Mouse (Mus musculus): ENCODE results near the gene Hps4. TPM values are rescaled to one million over a fixed set of nuclear protein-coding genes. Genes with fewer than 3 reads are reported as not detected.

Hps4 gene
- polyA plus RNA-seq, 1 experiment from 2014 or later: 30.2 TPM

DNA sequence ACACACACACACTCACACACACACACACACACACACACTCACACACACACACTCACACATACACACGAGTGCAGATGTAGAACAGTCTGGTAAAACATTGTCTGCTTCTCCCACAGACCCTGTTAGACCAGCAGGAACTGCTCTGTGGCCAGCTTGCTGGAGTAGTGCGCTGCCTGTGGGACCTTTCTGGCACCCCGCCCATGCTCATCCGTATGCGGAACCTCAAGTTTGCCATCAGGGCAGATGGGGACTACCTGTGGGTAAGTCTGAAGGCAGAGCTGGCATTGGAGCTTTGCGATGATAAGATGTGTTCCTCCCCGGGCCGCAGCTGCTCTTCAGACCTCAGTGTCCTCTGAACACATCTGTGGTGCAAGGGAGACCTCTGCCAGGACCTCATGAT, 6.3 kb downstream of the Hps4 start:
- H3K4me2 ChIP-seq (ENCODE audit: low read depth, low read length): no peak overlapping the region

GRCm38 (mm10) chr5:112355493-112355892, 12.6 kb downstream of the Hps4 start:
- no peak for ATAC-seq (ENCODE audit: insufficient read depth, low FRiP score)
- Histone ChIP-seq H3K9ac (ENCODE audit: low read length) (no peak overlapping the region), H3K4me3 (replicated peaks; ENCODE audit: low read length) (no peak overlapping the region), H3K4me2 (ENCODE audit: low read depth, low read length) (no peak overlapping the region), H3K36me3 (ENCODE audit: control insufficient read depth, insufficient read depth, low read length) (no peaks in the 10 kb centered on the region; the same call in 1 of the 2 replicates), H3K9me3 (replicated peaks; ENCODE audit: control insufficient read depth, low read length) (no peaks in the 10 kb centered on the region), H3K27me3 (ENCODE audit: control insufficient read depth, insufficient read depth, low read length) (no peaks in the 10 kb centered on the region), H3K4me1 (ENCODE audit: control insufficient read depth, insufficient read depth, low read length) (no peaks in the 10 kb centered on the region), H3K27ac (ENCODE audit: low read length) (no peak overlapping the region)
- WGBS: 79% methylated on average over 6 of the region's 6 CpGs

More for the DNA sequence above, 6.3 kb downstream of the Hps4 start:
- H3K27ac ChIP-seq (ENCODE audit: low read length): no peak overlapping the region
- no peak overlapping the region for H3K9ac ChIP-seq (ENCODE audit: low read length)
- no peak for ATAC-seq (ENCODE audit: insufficient read depth, low FRiP score)
- H3K36me3 ChIP-seq (ENCODE audit: control insufficient read depth, insufficient read depth, low read length): 0 out of 2 replicates have a peak, but pooled peaks cover 7% of the 10 kb centered on the region
- no peaks in the 10 kb centered on the region for H3K9me3 ChIP-seq (replicated peaks; ENCODE audit: control insufficient read depth, low read length)
- WGBS: 91% methylated on average over 8 of the region's 8 CpGs
- no peaks in the 10 kb centered on the region for H3K27me3 ChIP-seq (ENCODE audit: control insufficient read depth, insufficient read depth, low read length)
- H3K4me3 ChIP-seq (replicated peaks; ENCODE audit: low read length): no peak overlapping the region
- H3K4me1 ChIP-seq (ENCODE audit: control insufficient read depth, insufficient read depth, low read length): peaks cover 9% of the 10 kb centered on the region

GRCm38 (mm10) chr5:112355910-112356309, 13.0 kb downstream of the Hps4 start, which contains the start of gene Gm6583:
Gm6583 (minus strand) TSS chr5:112356033.
- Histone ChIP-seq H3K27me3 (ENCODE audit: control insufficient read depth, insufficient read depth, low read length) (no peaks in the 10 kb centered on the region), H3K4me3 (replicated peaks; ENCODE audit: low read length) (no peak within 1 kb of the TSS), H3K4me1 (ENCODE audit: control insufficient read depth, insufficient read depth, low read length) (no peaks in the 10 kb centered on the region), H3K27ac (ENCODE audit: low read length) (no peak within 1 kb of the TSS), H3K4me2 (ENCODE audit: low read depth, low read length) (no peak within 1 kb of the TSS), H3K9ac (ENCODE audit: low read length) (no peak within 1 kb of the TSS), H3K9me3 (replicated peaks; ENCODE audit: control insufficient read depth, low read length) (no peaks in the 10 kb centered on the region), H3K36me3 (ENCODE audit: control insufficient read depth, insufficient read depth, low read length) (no peaks in the 10 kb centered on the region; the same call in 1 of the 2 replicates)
- no peak for ATAC-seq (ENCODE audit: insufficient read depth, low FRiP score)
- WGBS: 58% methylated on average over 13 of the region's 13 CpGs

GRCm38 (mm10) chr5:112356322-112356721, 13.4 kb downstream of the Hps4 start:
- Histone ChIP-seq H3K4me2 (ENCODE audit: low read depth, low read length) (no peak overlapping the region), H3K27ac (ENCODE audit: low read length) (no peak overlapping the region), H3K4me1 (ENCODE audit: control insufficient read depth, insufficient read depth, low read length) (no peaks in the 10 kb centered on the region), H3K9ac (ENCODE audit: low read length) (no peak overlapping the region), H3K4me3 (replicated peaks; ENCODE audit: low read length) (no peak overlapping the region), H3K9me3 (replicated peaks; ENCODE audit: control insufficient read depth, low read length) (no peaks in the 10 kb centered on the region), H3K27me3 (ENCODE audit: control insufficient read depth, insufficient read depth, low read length) (no peaks in the 10 kb centered on the region), H3K36me3 (ENCODE audit: control insufficient read depth, insufficient read depth, low read length) (no peaks in the 10 kb centered on the region; the same call in 1 of the 2 replicates)
- 91% methylated on average over 9 of the region's 9 CpGs for WGBS
- no peak for ATAC-seq (ENCODE audit: insufficient read depth, low FRiP score)

DNA sequence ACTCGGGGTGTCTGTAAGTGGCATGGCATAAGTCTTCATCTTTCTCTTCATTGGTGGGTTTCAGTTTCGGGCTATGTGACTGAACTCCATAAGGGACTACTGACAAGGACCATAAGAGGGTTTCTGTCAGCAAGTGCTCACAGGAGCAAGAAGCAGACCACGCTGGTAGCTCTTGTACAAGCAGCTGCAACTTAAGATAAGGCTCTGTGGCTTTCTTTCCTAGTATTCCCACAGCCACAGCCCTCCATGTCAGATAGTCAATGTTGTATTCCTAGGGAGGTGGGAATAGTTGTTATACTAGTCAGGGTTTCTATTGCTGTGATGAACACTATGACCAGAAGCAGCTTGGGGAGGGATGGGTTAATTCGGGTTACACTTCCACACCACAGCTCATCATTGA, 16.6 kb downstream of the Hps4 start:
- no peaks in the 10 kb centered on the region for H3K27me3 ChIP-seq (ENCODE audit: control insufficient read depth, insufficient read depth, low read length)
- H3K4me3 ChIP-seq (replicated peaks; ENCODE audit: low read length): no peak overlapping the region
- no peak overlapping the region for H3K4me2 ChIP-seq (ENCODE audit: low read depth, low read length)
- no peaks in the 10 kb centered on the region; the same call in 1 of the 2 replicates for H3K36me3 ChIP-seq (ENCODE audit: control insufficient read depth, insufficient read depth, low read length)
- no peak overlapping the region for H3K9ac ChIP-seq (ENCODE audit: low read length)
- 89% methylated on average over 4 of the region's 4 CpGs for WGBS
- H3K9me3 ChIP-seq (replicated peaks; ENCODE audit: control insufficient read depth, low read length): 0 out of 2 replicates have a peak, but pooled peaks cover 4% of the 10 kb centered on the region
- no peak overlapping the region for H3K27ac ChIP-seq (ENCODE audit: low read length)
- no peak for ATAC-seq (ENCODE audit: insufficient read depth, low FRiP score)
- H3K4me1 ChIP-seq (ENCODE audit: control insufficient read depth, insufficient read depth, low read length): no peaks in the 10 kb centered on the region

- no peaks in the 10 kb centered on the region; the same call in 1 of the 2 replicates for H3K36me3 ChIP-seq (ENCODE audit: control insufficient read depth, insufficient read depth, low read length)
- no peak overlapping the region for H3K9ac ChIP-seq (ENCODE audit: low read length)
- 92% methylated on average over 3 of the region's 3 CpGs for WGBS
- no peaks in the 10 kb centered on the region for H3K4me1 ChIP-seq (ENCODE audit: control insufficient read depth, insufficient read depth, low read length)
- no peak for ATAC-seq (ENCODE audit: insufficient read depth, low FRiP score)
- H3K27ac ChIP-seq (ENCODE audit: low read length): no peak overlapping the region
- no peak overlapping the region for H3K4me3 ChIP-seq (replicated peaks; ENCODE audit: low read length)
- no peak overlapping the region for H3K4me2 ChIP-seq (ENCODE audit: low read depth, low read length)
- no peaks in the 10 kb centered on the region for H3K27me3 ChIP-seq (ENCODE audit: control insufficient read depth, insufficient read depth, low read length)
- 0 out of 2 replicates have a peak, but pooled peaks cover 4% of the 10 kb centered on the region for H3K9me3 ChIP-seq (replicated peaks; ENCODE audit: control insufficient read depth, low read length)
Measured at GRCm38 (mm10) chr5:112360077-112360476, 17.2 kb downstream of the Hps4 start.

- no peak for ATAC-seq (ENCODE audit: insufficient read depth, low FRiP score)
- 61% methylated on average over 10 of the region's 10 CpGs for WGBS
- Histone ChIP-seq H3K9ac (ENCODE audit: low read length) (no peak overlapping the region), H3K4me3 (replicated peaks; ENCODE audit: low read length) (no peak overlapping the region), H3K27ac (ENCODE audit: low read length) (no peak overlapping the region), H3K9me3 (replicated peaks; ENCODE audit: control insufficient read depth, low read length) (0 out of 2 replicates have a peak, but pooled peaks cover 4% of the 10 kb centered on the region), H3K4me2 (ENCODE audit: low read depth, low read length) (no peak overlapping the region), H3K36me3 (ENCODE audit: control insufficient read depth, insufficient read depth, low read length) (no peaks in the 10 kb centered on the region; the same call in 1 of the 2 replicates), H3K4me1 (ENCODE audit: control insufficient read depth, insufficient read depth, low read length) (no peaks in the 10 kb centered on the region), H3K27me3 (ENCODE audit: control insufficient read depth, insufficient read depth, low read length) (no peaks in the 10 kb centered on the region)
Measured at GRCm38 (mm10) chr5:112364184-112364797, 21.4 kb downstream of the Hps4 start.

GRCm38 (mm10) chr5:112366879-112367278, 24.0 kb downstream of the Hps4 start:
- no peak for ATAC-seq (ENCODE audit: insufficient read depth, low FRiP score)
- H3K4me3 ChIP-seq (replicated peaks; ENCODE audit: low read length): no peak overlapping the region
- no peak overlapping the region for H3K9ac ChIP-seq (ENCODE audit: low read length)
- no peak overlapping the region for H3K4me2 ChIP-seq (ENCODE audit: low read depth, low read length)
- H3K27ac ChIP-seq (ENCODE audit: low read length): no peak overlapping the region
- H3K4me1 ChIP-seq (ENCODE audit: control insufficient read depth, insufficient read depth, low read length): no peaks in the 10 kb centered on the region
- H3K27me3 ChIP-seq (ENCODE audit: control insufficient read depth, insufficient read depth, low read length): no peaks in the 10 kb centered on the region
- 0 out of 2 replicates have a peak, but pooled peaks cover 4% of the 10 kb centered on the region for H3K9me3 ChIP-seq (replicated peaks; ENCODE audit: control insufficient read depth, low read length)
- 92% methylated on average over 6 of the region's 6 CpGs for WGBS
- peaks cover 8% of the 10 kb centered on the region; the same call in 1 of the 2 replicates for H3K36me3 ChIP-seq (ENCODE audit: control insufficient read depth, insufficient read depth, low read length)

DNA sequence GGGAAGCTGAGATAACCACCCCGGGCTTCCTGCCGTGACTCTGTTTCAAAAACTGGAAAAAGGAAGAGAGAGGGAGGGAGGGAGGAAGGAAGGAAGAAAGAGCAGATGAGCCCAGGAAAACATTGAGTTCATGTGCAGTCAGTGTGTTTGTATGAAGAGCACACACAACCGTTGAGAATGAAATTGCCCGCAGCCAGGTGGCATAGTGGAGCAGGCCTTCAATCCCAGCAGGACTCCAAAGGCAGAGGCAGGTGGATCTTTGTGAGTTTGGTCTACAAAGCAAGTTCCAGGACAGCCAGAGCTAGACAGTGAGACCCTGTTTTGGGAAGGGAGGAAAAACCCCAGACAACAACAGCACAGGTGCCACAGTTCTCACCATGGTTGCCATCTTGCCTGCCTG, 24.5 kb downstream of the Hps4 start:
- 95% methylated on average over 4 of the region's 4 CpGs for WGBS
- Histone ChIP-seq H3K9ac (ENCODE audit: low read length) (no peak overlapping the region), H3K4me2 (ENCODE audit: low read depth, low read length) (no peak overlapping the region), H3K4me1 (ENCODE audit: control insufficient read depth, insufficient read depth, low read length) (no peaks in the 10 kb centered on the region), H3K9me3 (replicated peaks; ENCODE audit: control insufficient read depth, low read length) (no peaks in the 10 kb centered on the region), H3K27ac (ENCODE audit: low read length) (no peak overlapping the region), H3K4me3 (replicated peaks; ENCODE audit: low read length) (no peak overlapping the region), H3K36me3 (ENCODE audit: control insufficient read depth, insufficient read depth, low read length) (peaks cover 8% of the 10 kb centered on the region; the same call in 1 of the 2 replicates), H3K27me3 (ENCODE audit: control insufficient read depth, insufficient read depth, low read length) (no peaks in the 10 kb centered on the region)
- ATAC-seq (ENCODE audit: insufficient read depth, low FRiP score): no peak

Data from stomach, embryonic 16.5 days (tissue).